Comparison of ENCODE assay signal across 11 mouse cellular contexts in the genomic region with DNA sequence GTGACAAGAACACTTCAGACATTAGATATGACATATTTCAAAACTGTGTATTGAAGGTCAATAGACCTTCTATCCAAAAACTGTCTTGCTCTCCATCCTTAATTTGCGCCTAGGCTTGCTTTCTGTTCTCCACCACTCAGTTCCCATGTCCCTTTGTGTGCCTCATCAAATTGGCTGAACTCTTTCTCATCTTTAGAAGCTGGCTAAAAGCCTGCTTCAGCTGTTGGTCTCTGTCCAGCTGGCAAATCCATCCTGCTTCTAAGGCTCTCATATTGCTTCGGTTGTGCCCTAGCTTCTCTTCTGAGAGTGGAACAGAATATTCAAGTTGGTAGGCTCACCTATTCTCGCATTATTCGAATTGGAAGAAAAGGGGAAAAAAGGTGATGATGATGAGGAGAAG.
DNase-seq lines count a peak whose midpoint lies in the region; ATAC-seq lines count a peak whose summit lies in the region.
"Had no signal": no experiment of that assay in that cellular context is flagged by ENCODE, and none has a peak within 500 bp of the region (broad histone marks: within the 10 kb centered on the region; RNA-seq: fewer than 3 reads in every experiment).

No protein-coding gene starts in this region.

- H3K27ac ChIP-seq in lung, embryonic 16.5 days (ENCODE audit: low read length), result no peak overlapping the region
- H3K27ac ChIP-seq in neural tube, embryonic 15.5 days (replicated peaks), result no peak overlapping the region
- H3K27ac ChIP-seq: embryonic facial prominence, embryonic 12.5 days had no signal

- no peaks in the 10 kb centered on the region for H3K27me3 ChIP-seq in lung, embryonic 16.5 days (ENCODE audit: control insufficient read depth, insufficient read depth, low read depth, low read length)
- no peaks in the 10 kb centered on the region for H3K27me3 ChIP-seq in neural tube, embryonic 15.5 days (replicated peaks)
- H3K27me3 ChIP-seq: embryonic facial prominence, embryonic 12.5 days had no signal

- no peak overlapping the region for H3K4me3 ChIP-seq in lung, embryonic 16.5 days (ENCODE audit: low read length)
- H3K4me3 ChIP-seq in neural tube, embryonic 15.5 days (replicated peaks), result no peak overlapping the region
- H3K4me3 ChIP-seq: embryonic facial prominence, embryonic 12.5 days had no signal

- H3K9ac ChIP-seq in lung, embryonic 16.5 days (ENCODE audit: low read length), result no peak overlapping the region
- H3K9ac ChIP-seq in neural tube, embryonic 15.5 days (replicated peaks), result no peak overlapping the region
- H3K9ac ChIP-seq: embryonic facial prominence, embryonic 12.5 days had no signal

- H3K36me3 ChIP-seq in lung, embryonic 16.5 days (ENCODE audit: control insufficient read depth, insufficient read depth, low read length), result no peaks in the 10 kb centered on the region
- H3K36me3 ChIP-seq in neural tube, embryonic 15.5 days, result no peaks in the 10 kb centered on the region
- H3K36me3 ChIP-seq: embryonic facial prominence, embryonic 12.5 days had no signal

- H3K9me3 ChIP-seq in lung, embryonic 16.5 days (ENCODE audit: control insufficient read depth, low read length), result no peaks in the 10 kb centered on the region
- no peaks in the 10 kb centered on the region for H3K9me3 ChIP-seq in neural tube, embryonic 15.5 days (replicated peaks)
- H3K9me3 ChIP-seq: embryonic facial prominence, embryonic 12.5 days had no signal

- ATAC-seq in lung, embryonic 16.5 days (ENCODE audit: low read depth), result peak; percentile 59
- ATAC-seq in neural tube, embryonic 15.5 days (ENCODE audit: low FRiP score), result no peak

- H3K4me1 ChIP-seq in lung, embryonic 16.5 days (replicated peaks; ENCODE audit: control insufficient read depth, insufficient read depth, low read length), result peaks cover 4% of the 10 kb centered on the region
- H3K4me1 ChIP-seq in neural tube, embryonic 15.5 days, result no peaks in the 10 kb centered on the region
- H3K4me1 ChIP-seq: embryonic facial prominence, embryonic 12.5 days had no signal

- WGBS in lung, embryonic 16.5 days, result 65% methylated on average over 4 of the region's 4 CpGs
- 89% methylated on average over 4 of the region's 4 CpGs for WGBS in neural tube, embryonic 15.5 days

- no peak overlapping the region for H3K4me2 ChIP-seq in lung, embryonic 16.5 days (ENCODE audit: low read depth, low read length)
- H3K4me2 ChIP-seq in neural tube, embryonic 15.5 days, result no peak overlapping the region
- H3K4me2 ChIP-seq: embryonic facial prominence, embryonic 12.5 days; midbrain, embryonic 11.5 days had no signal

- peak; percentile 58 for DNase-seq in adrenal gland, postnatal 10 days
- no peak for DNase-seq in adrenal gland, adult 8-10 months
- DNase-seq in kidney, postnatal 14 days, result peak; percentile 7
- DNase-seq in kidney, adult 9 months, result no peak
- peak; percentile 9 to 29 for DNase-seq in adrenal gland, postnatal 36 days
- no peak for DNase-seq in frontal cortex, postnatal 36 days (ENCODE audit: low spot score in 2 of 2)
- DNase-seq: kidney, adult 2 months had no signal

Comparison
In these comparisons a context has a peak if more than half of its experiments do, and no peak if none do; other contexts are left out.
1. DNase-seq: peak in adrenal gland, postnatal 10 days (single experiment), kidney, postnatal 14 days (single experiment) and adrenal gland, postnatal 36 days (2 of 2); none in adrenal gland, adult 8-10 months (single experiment), kidney, adult 9 months (single experiment) and frontal cortex, postnatal 36 days (0 of 2).